Mouse (Mus musculus): ENCODE data around the gene Fsd1.

DNA sequence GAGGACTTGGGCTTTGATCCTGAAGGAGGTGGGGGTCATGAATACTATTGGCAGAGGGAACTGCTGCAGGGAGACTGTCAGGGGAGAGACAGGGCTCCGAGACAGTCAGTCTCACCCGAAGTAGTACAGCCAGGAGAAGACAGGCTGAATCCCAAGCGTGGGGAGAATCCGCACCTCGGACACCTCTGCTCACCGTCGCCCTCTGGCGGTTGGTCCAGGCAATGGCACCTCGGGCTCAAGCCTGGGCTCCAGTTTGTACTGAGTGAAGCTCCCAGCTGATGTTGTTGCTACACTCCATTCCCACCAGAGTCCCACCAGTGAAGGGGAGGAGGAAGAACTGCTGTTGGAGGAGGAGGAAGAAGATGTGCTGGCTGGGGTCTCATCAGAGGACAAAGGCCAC, 24.4 kb downstream of the Fsd1 start:
- TF ChIP-seq CTCF (conservative IDR thresholded peaks at IDR 0.05; ENCODE audit: insufficient read depth, insufficient read length, low read depth, low read length): peak; percentile 96
- TF ChIP-seq POLR2A (IDR thresholded peaks at IDR 0.05; ENCODE audit: low read depth, low read length): no peak
